Mouse (Mus musculus) embryonic facial prominence, embryonic 14.5 days (tissue): Measurements from ENCODE around the gene Slc5a6. TPM values are rescaled to one million over a fixed set of nuclear protein-coding genes. Genes with fewer than 3 reads are reported as not detected.
A peak's percentile ranks its signal among the peaks of the same experiment; 100 is the strongest.
"Not testable (repeated sequence)": the region's sequence is repeated elsewhere in the genome, so short reads cannot be mapped to it uniquely, and the experiment has no call there.

Experiments
- ATAC-seq: fragments of 200-750 bp; cut with Nextera tagmentation; 2 replicates; pipeline ENCODE4 v1.8.0; 2017; ENCODE audit warnings: low read depth, moderate number of reproducible peaks, moderate TSS enrichment
- DNase-seq: peaks from one replicate; pipeline ENCODE4 v3.0.0-alpha.2; 2015; ENCODE audit warnings: low spot score
- H3K27ac ChIP-seq: fragments of 300-500 bp; sonication (generic); replicated peaks from 2 replicates; pipeline ENCODE4 v1.5.1; 2014; ENCODE audit warnings: low read depth, mild to moderate bottlenecking, low read length, moderate library complexity
- H3K27me3 ChIP-seq: fragments of 300-500 bp; sonication (generic); replicated peaks from 2 replicates; pipeline ENCODE4 v1.6.1; 2014; ENCODE audit warnings: low read length; ENCODE audit not compliant: control insufficient read depth, insufficient read depth
- H3K36me3 ChIP-seq: fragments of 300-500 bp; sonication (generic); 2 replicates; pipeline ENCODE4 v1.6.1; 2014; ENCODE audit warnings: low read length, mixed read lengths; ENCODE audit not compliant: control insufficient read depth, insufficient read depth
- H3K4me1 ChIP-seq: fragments of 300-500 bp; sonication (generic); 2 replicates; pipeline ENCODE4 v1.6.1; 2014; ENCODE audit warnings: antibody characterized with exemption, low read length; ENCODE audit not compliant: control insufficient read depth, insufficient read depth
- H3K4me2 ChIP-seq: fragments of 300-500 bp; sonication (generic); 2 replicates; pipeline ENCODE4 v1.6.1; 2014; ENCODE audit warnings: low read depth, mild to moderate bottlenecking, low read length, moderate library complexity, mixed read lengths
- H3K4me3 ChIP-seq: fragments of 300-500 bp; sonication (generic); 2 replicates; pipeline ENCODE4 v1.5.1; 2014; ENCODE audit warnings: low read depth, mild to moderate bottlenecking, low read length
- H3K9ac ChIP-seq: fragments of 300-500 bp; sonication (generic); 2 replicates; pipeline ENCODE4 v1.6.1; 2014; ENCODE audit warnings: low read depth, mild to moderate bottlenecking, low read length, moderate library complexity, mixed read lengths
- H3K9me3 ChIP-seq: fragments of 300-500 bp; sonication (generic); 2 replicates; pipeline ENCODE4 v1.6.1; 2016; ENCODE audit warnings: low read length; ENCODE audit not compliant: control insufficient read depth
- WGBS: fragments of 180-500 bp; shearing (Covaris S2); extraction: QIAGEN DNeasy Blood & Tissue Kit; methylation state at CpG from one replicate; pipeline ENCODE4 v1.1.7; 2014; 5-methylcytosine and 5-hydroxymethylcytosine counted together
- polyA plus RNA-seq: library from polyadenylated mRNA; unstranded; fragments of >200 nt; fragmentation: Nextera tagmentation; extraction: Ambion mirVana; gene quantifications from 2 replicates; pipeline ENCODE4 v1.2.1, GENCODE M21; 2014

Gene Slc5a6
- polyA plus RNA-seq, 1 experiment from 2014 or later, result 14.9 TPM

GRCm38 (mm10) chr5:31024641-31025040 is 24.1 kb downstream of the Slc5a6 start:
- no peaks in the 10 kb centered on the region for H3K36me3 ChIP-seq
- no peaks in the 10 kb centered on the region for H3K9me3 ChIP-seq
- no peak overlapping the region for H3K4me2 ChIP-seq
- H3K4me1 ChIP-seq, result no peaks in the 10 kb centered on the region
- H3K27me3 ChIP-seq, result no peaks in the 10 kb centered on the region
- H3K27ac ChIP-seq, result no peak overlapping the region
- DNase-seq (no peak), ATAC-seq (no peak)
- H3K4me3 ChIP-seq, result no peak overlapping the region
- no peak overlapping the region for H3K9ac ChIP-seq

GRCm38 (mm10) chr5:31023254-31023653 is 25.5 kb downstream of the Slc5a6 start:
- no peaks in the 10 kb centered on the region for H3K9me3 ChIP-seq
- H3K27me3 ChIP-seq, result no peaks in the 10 kb centered on the region
- WGBS, result 7% methylated on average over 3 of the region's 4 CpGs
- H3K4me1 ChIP-seq, result no peaks in the 10 kb centered on the region
- H3K4me3 ChIP-seq, result no peak overlapping the region
- H3K27ac ChIP-seq, result no peak overlapping the region
- peak; percentile 68 for DNase-seq
- no peak overlapping the region for H3K4me2 ChIP-seq
- H3K36me3 ChIP-seq, result no peaks in the 10 kb centered on the region
- peak; percentile 68 for ATAC-seq
- H3K9ac ChIP-seq, result no peak overlapping the region

DNA sequence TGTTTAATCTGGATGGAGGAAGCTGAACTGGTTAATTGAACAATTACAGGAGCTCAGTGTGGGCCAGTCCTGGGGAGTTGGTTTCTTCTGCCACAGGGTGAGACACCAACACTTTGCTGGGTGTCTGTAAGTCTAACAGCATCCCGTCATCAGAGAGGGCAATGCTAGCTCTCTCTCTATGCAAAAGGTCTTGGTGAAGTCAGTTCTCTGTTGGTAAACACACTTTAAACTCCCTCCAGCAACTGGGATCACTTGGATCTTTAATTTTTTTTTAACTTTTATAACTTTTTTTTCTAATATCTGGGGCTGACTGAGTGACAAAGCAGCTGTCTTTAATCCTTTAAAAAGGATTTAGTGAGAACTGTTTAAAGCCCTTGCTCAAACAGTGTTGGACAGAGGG is 26.0 kb downstream of the Slc5a6 start:
- Histone ChIP-seq H3K4me1 (no peaks in the 10 kb centered on the region), H3K27ac (no peak overlapping the region), H3K9me3 (no peaks in the 10 kb centered on the region), H3K9ac (no peak overlapping the region), H3K4me3 (no peak overlapping the region), H3K27me3 (no peaks in the 10 kb centered on the region), H3K36me3 (no peaks in the 10 kb centered on the region), H3K4me2 (no peak overlapping the region)
- WGBS, result 58% methylated on average over 1 of the region's 1 CpGs
- ATAC-seq (no peak), DNase-seq (no peak)

GRCm38 (mm10) chr5:31021790-31022189 is 26.9 kb downstream of the Slc5a6 start:
- not testable (repeated sequence) for H3K4me1 ChIP-seq, H3K27ac ChIP-seq, H3K4me3 ChIP-seq, H3K36me3 ChIP-seq, DNase-seq, H3K4me2 ChIP-seq, ATAC-seq, H3K27me3 ChIP-seq, H3K9me3 ChIP-seq, H3K9ac ChIP-seq
- 79% methylated on average over 4 of the region's 5 CpGs for WGBS

DNA sequence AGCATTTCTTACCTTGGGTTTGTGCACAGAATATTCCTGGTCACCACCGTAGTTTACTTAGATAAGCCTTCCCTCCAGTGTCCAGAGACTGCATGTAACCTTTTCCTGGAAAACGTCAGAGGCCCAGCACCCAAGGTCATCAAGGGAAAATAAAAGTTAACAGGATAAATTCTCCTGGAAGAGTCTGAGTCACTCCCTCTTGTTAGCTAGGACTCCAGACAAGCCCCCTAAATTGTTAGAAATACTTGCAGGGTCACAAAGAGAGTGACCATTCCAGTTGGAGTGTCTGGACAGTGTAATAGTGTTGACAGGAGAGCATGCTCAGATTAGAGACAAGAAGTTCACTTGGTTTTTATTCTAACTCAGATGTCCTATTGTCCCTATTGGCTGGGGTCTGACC is 32.8 kb downstream of the Slc5a6 start:
- WGBS, result 63% methylated on average over 2 of the region's 2 CpGs
- no peak overlapping the region for H3K27ac ChIP-seq
- H3K9ac ChIP-seq, result no peak overlapping the region

DNA sequence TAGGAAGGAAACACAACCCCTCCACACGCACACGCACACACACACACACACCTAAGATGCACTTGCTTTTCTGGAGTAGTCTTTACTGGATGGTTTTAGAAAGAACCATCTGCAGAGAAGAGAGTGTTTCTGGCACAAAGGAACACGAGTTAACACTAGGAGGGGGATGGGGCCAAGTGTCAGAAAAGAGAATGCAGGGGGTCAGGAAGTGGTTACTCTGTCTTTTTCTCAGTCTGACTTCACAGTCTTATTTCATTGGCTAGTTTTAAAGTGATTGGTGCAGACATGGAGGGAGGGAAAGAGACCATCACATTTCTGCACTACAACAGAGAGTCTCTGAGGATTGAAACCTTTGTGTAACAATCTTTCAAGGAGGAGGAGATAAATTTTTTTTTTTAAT is 36.0 kb downstream of the Slc5a6 start:
- Histone ChIP-seq H3K36me3 (no peaks in the 10 kb centered on the region), H3K9me3 (no peaks in the 10 kb centered on the region), H3K27ac (no peak overlapping the region), H3K4me2 (no peak overlapping the region), H3K4me1 (no peaks in the 10 kb centered on the region), H3K27me3 (no peaks in the 10 kb centered on the region), H3K4me3 (no peak overlapping the region), H3K9ac (no peak overlapping the region)
- WGBS, result 74% methylated on average over 3 of the region's 3 CpGs
- no peak for ATAC-seq
- no peak for DNase-seq

More for the DNA sequence above, 32.8 kb downstream of the Slc5a6 start:
- Histone ChIP-seq H3K36me3 (no peaks in the 10 kb centered on the region), H3K27me3 (no peaks in the 10 kb centered on the region), H3K4me2 (no peak overlapping the region), H3K4me3 (no peak overlapping the region), H3K9me3 (no peaks in the 10 kb centered on the region), H3K4me1 (no peaks in the 10 kb centered on the region)
- ATAC-seq (no peak), DNase-seq (no peak)

GRCm38 (mm10) chr5:31004184-31004583 is 44.5 kb downstream of the Slc5a6 start:
- H3K4me3 ChIP-seq, result no peak overlapping the region
- no peak overlapping the region for H3K9ac ChIP-seq
- H3K4me1 ChIP-seq, result no peaks in the 10 kb centered on the region
- ATAC-seq (peak; percentile 22; the same call in 1 of the 2 replicates), DNase-seq (peak; percentile 92)
- H3K4me2 ChIP-seq, result no peak overlapping the region
- H3K36me3 ChIP-seq, result no peaks in the 10 kb centered on the region
- no peak overlapping the region for H3K27ac ChIP-seq
- no peaks in the 10 kb centered on the region for H3K9me3 ChIP-seq
- H3K27me3 ChIP-seq, result no peaks in the 10 kb centered on the region
- 5% methylated on average over 5 of the region's 5 CpGs for WGBS

DNA sequence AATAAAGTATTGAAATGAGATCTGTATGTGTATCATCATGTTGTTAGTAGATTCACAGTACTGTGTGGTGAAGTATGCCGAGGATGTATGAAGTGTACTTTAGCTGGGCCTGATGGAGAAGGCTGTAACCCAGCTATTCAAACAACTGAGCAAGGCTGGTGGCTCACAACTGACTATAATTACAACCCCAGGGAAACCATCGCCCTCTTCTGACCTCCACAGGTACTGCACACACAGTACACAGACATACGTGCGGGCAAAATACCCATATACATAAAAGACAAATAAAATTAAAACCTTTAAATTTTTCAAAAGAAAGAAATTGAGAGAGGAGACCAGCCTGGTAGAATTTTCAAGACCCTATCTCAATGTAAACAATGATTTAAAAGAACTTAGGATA is 47.2 kb downstream of the Slc5a6 start:
- DNase-seq, result no peak
- no peak for ATAC-seq
- H3K9me3 ChIP-seq, result no peaks in the 10 kb centered on the region
- H3K36me3 ChIP-seq, result no peaks in the 10 kb centered on the region
- H3K9ac ChIP-seq, result no peak overlapping the region
- H3K4me2 ChIP-seq, result no peak overlapping the region
- WGBS, result 79% methylated on average over 4 of the region's 4 CpGs
- H3K27ac ChIP-seq, result no peak overlapping the region
- H3K27me3 ChIP-seq, result no peaks in the 10 kb centered on the region
- no peaks in the 10 kb centered on the region for H3K4me1 ChIP-seq
- no peak overlapping the region for H3K4me3 ChIP-seq

GRCm38 (mm10) chr5:31000993-31001392 is 47.7 kb downstream of the Slc5a6 start:
- Histone ChIP-seq H3K27ac (no peak overlapping the region), H3K4me1 (no peaks in the 10 kb centered on the region), H3K9me3 (no peaks in the 10 kb centered on the region), H3K4me3 (no peak overlapping the region), H3K4me2 (no peak overlapping the region), H3K9ac (peak overlapping the region; percentile 37; the same call in 1 of the 2 replicates), H3K27me3 (no peaks in the 10 kb centered on the region), H3K36me3 (no peaks in the 10 kb centered on the region)
- WGBS, result 83% methylated on average over 2 of the region's 2 CpGs
- DNase-seq (no peak), ATAC-seq (no peak)
